Mouse (Mus musculus) lung, embryonic 14.5 days (tissue): ENCODE measurements around the gene Gm11627. TPM values are rescaled to one million over a fixed set of nuclear protein-coding genes. Genes with fewer than 3 reads are reported as not detected.
"Not testable (repeated sequence)": the region's sequence is repeated elsewhere in the genome, so short reads cannot be mapped to it uniquely, and the experiment has no call there.

Source experiments
- ATAC-seq: fragments of 200-750 bp; cut with Nextera tagmentation; 2 replicates; pipeline ENCODE4 v1.8.0; 2017; ENCODE audit warnings: mild to moderate bottlenecking, moderate TSS enrichment, moderate library complexity; ENCODE audit not compliant: insufficient read depth
- DNase-seq: peaks from one replicate; pipeline ENCODE4 v3.0.0-alpha.2; 2015
- H3K27ac ChIP-seq: fragments of 300-500 bp; sonication (generic); 2 replicates; pipeline ENCODE4 v1.5.1; 2014; ENCODE audit warnings: low read depth, mild to moderate bottlenecking, moderate library complexity
- H3K27me3 ChIP-seq: fragments of 300-500 bp; sonication (generic); 2 replicates; pipeline ENCODE4 v1.6.1; 2014; ENCODE audit warnings: low read length, control low read depth; ENCODE audit not compliant: insufficient read depth
- H3K36me3 ChIP-seq: fragments of 300-500 bp; sonication (generic); 2 replicates; pipeline ENCODE4 v1.6.1; 2014; ENCODE audit warnings: control low read depth; ENCODE audit not compliant: insufficient read depth
- H3K4me1 ChIP-seq: fragments of 300-500 bp; sonication (generic); 2 replicates; pipeline ENCODE4 v1.6.1; 2014; ENCODE audit warnings: antibody characterized with exemption, control low read depth; ENCODE audit not compliant: insufficient read depth
- H3K4me2 ChIP-seq: fragments of 300-500 bp; sonication (generic); 2 replicates; pipeline ENCODE4 v1.6.1; 2014; ENCODE audit warnings: mild to moderate bottlenecking
- H3K4me3 ChIP-seq: fragments of 300-500 bp; sonication (generic); 2 replicates; pipeline ENCODE4 v1.5.1; 2014; ENCODE audit warnings: low read depth, low read length
- H3K9ac ChIP-seq: fragments of 300-500 bp; sonication (generic); 2 replicates; pipeline ENCODE4 v1.6.1; 2014
- H3K9me3 ChIP-seq: fragments of 300-500 bp; sonication (generic); 2 replicates; pipeline ENCODE4 v1.6.1; 2016; ENCODE audit warnings: low read depth, low read length, control low read depth
- CTCF ChIP-seq: IDR thresholded peaks from 2 replicates; pipeline ENCODE4 v1.5.1; 2016; ENCODE audit warnings: antibody characterized with exemption, low read depth
- WGBS: fragments of 180-500 bp; shearing (Covaris S2); extraction: QIAGEN DNeasy Blood & Tissue Kit; methylation state at CpG from one replicate; pipeline ENCODE4 v1.1.7; 2014; 5-methylcytosine and 5-hydroxymethylcytosine counted together
- polyA plus RNA-seq: library from polyadenylated mRNA; unstranded; fragments of >200 nt; fragmentation: Nextera tagmentation; extraction: Ambion mirVana; gene quantifications from 2 replicates; pipeline ENCODE4 v1.2.1, GENCODE M21; 2014

Gene Gm11627
- polyA plus RNA-seq, 1 experiment from 2014 or later: 14.3 TPM

GRCm38 (mm10) chr11:102556716-102557074 lies 22.6 kb downstream of the Gm11627 start:
- peak overlapping the region; percentile 94; the same call in 1 of the 2 replicates for H3K27ac ChIP-seq
- peak overlapping the region; percentile 90 for H3K4me2 ChIP-seq
- no peak for DNase-seq
- peaks cover 10% of the 10 kb centered on the region; the same call in 1 of the 2 replicates for H3K4me1 ChIP-seq
- H3K36me3 ChIP-seq: no peaks in the 10 kb centered on the region
- no peaks in the 10 kb centered on the region for H3K9me3 ChIP-seq
- no peak overlapping the region for H3K9ac ChIP-seq
- no peak for ATAC-seq
- H3K4me3 ChIP-seq: peak overlapping the region; percentile 98
- no peaks in the 10 kb centered on the region for H3K27me3 ChIP-seq
- WGBS: 9% methylated on average over 3 of the region's 3 CpGs
- no peak for TF ChIP-seq CTCF

- ATAC-seq: peak; percentile 97
These were observed 23.1 kb downstream of the Gm11627 start, which contains the start of gene Gpatch8 for GRCm38 (mm10) chr11:102556031-102556715. Gene Gpatch8 (minus strand): TSS chr11:102556392.

GRCm38 (mm10) chr11:102555400-102556030 lies 23.7 kb downstream of the Gm11627 start:
- no peaks in the 10 kb centered on the region for H3K9me3 ChIP-seq
- no peaks in the 10 kb centered on the region for H3K36me3 ChIP-seq
- under 1% methylated on average over 37 of the region's 39 CpGs for WGBS
- H3K27ac ChIP-seq: peak overlapping the region; percentile 94
- peak overlapping the region; percentile 98 for H3K4me3 ChIP-seq
- peak overlapping the region; percentile 98 for H3K9ac ChIP-seq
- DNase-seq (peak; percentile 27), ATAC-seq (peak; percentile 39)
- no peaks in the 10 kb centered on the region for H3K27me3 ChIP-seq
- H3K4me1 ChIP-seq: peaks cover 10% of the 10 kb centered on the region; the same call in 1 of the 2 replicates
- no peak for TF ChIP-seq CTCF
- H3K4me2 ChIP-seq: peak overlapping the region; percentile 90

More at GRCm38 (mm10) chr11:102556031-102556715, 23.1 kb downstream of the Gm11627 start, which contains the start of gene Gpatch8:
- no peaks in the 10 kb centered on the region for H3K27me3 ChIP-seq
- DNase-seq: peak; percentile 99
- H3K9ac ChIP-seq: peak within 1 kb of the TSS; percentile 98
- H3K4me2 ChIP-seq: peak within 1 kb of the TSS; percentile 90
- TF ChIP-seq CTCF: no peak
- under 1% methylated on average over 45 of the region's 55 CpGs for WGBS
- peak within 1 kb of the TSS; percentile 94 for H3K27ac ChIP-seq
- H3K9me3 ChIP-seq: no peaks in the 10 kb centered on the region
- peaks cover 10% of the 10 kb centered on the region; the same call in 1 of the 2 replicates for H3K4me1 ChIP-seq
- peak within 1 kb of the TSS; percentile 98 for H3K4me3 ChIP-seq
- H3K36me3 ChIP-seq: no peaks in the 10 kb centered on the region

- H3K9ac ChIP-seq: no peak overlapping the region
These were observed 27.2 kb downstream of the Gm11627 start for GRCm38 (mm10) chr11:102552051-102552450.

GRCm38 (mm10) chr11:102551176-102551575 lies 28.1 kb downstream of the Gm11627 start:
- no peaks in the 10 kb centered on the region for H3K27me3 ChIP-seq
- H3K27ac ChIP-seq: no peak overlapping the region
- 0 out of 2 replicates have a peak, but pooled peaks cover 7% of the 10 kb centered on the region for H3K4me1 ChIP-seq
- no peak for TF ChIP-seq CTCF
- no peak overlapping the region for H3K4me3 ChIP-seq
- no peak for DNase-seq
- ATAC-seq: no peak
- no peaks in the 10 kb centered on the region; the same call in 1 of the 2 replicates for H3K36me3 ChIP-seq
- no peak overlapping the region for H3K4me2 ChIP-seq
- H3K9me3 ChIP-seq: no peaks in the 10 kb centered on the region
- no peak overlapping the region for H3K9ac ChIP-seq

More at GRCm38 (mm10) chr11:102552051-102552450, 27.2 kb downstream of the Gm11627 start:
- Histone ChIP-seq H3K4me1 (peaks cover 10% of the 10 kb centered on the region; the same call in 1 of the 2 replicates), H3K36me3 (no peaks in the 10 kb centered on the region; the same call in 1 of the 2 replicates), H3K9me3 (no peaks in the 10 kb centered on the region), H3K27me3 (no peaks in the 10 kb centered on the region), H3K27ac (no peak overlapping the region), H3K4me2 (no peak overlapping the region), H3K4me3 (no peak overlapping the region)
- WGBS: 79% methylated on average over 3 of the region's 3 CpGs
- no peak for TF ChIP-seq CTCF
- DNase-seq (no peak), ATAC-seq (no peak)

- no peaks in the 10 kb centered on the region for H3K9me3 ChIP-seq
- peaks cover 17% of the 10 kb centered on the region; the same call in 1 of the 2 replicates for H3K36me3 ChIP-seq
- H3K27ac ChIP-seq: no peak overlapping the region
- H3K9ac ChIP-seq: no peak overlapping the region
- H3K4me3 ChIP-seq: no peak overlapping the region
- H3K4me1 ChIP-seq: no peaks in the 10 kb centered on the region
- ATAC-seq (no peak), DNase-seq (no peak)
- H3K4me2 ChIP-seq: no peak overlapping the region
- H3K27me3 ChIP-seq: no peaks in the 10 kb centered on the region
- TF ChIP-seq CTCF: no peak
- WGBS: 89% methylated on average over 5 of the region's 5 CpGs
These were observed 37.8 kb downstream of the Gm11627 start for GRCm38 (mm10) chr11:102541471-102541870.

GRCm38 (mm10) chr11:102540286-102540685 lies 39.0 kb downstream of the Gm11627 start:
- H3K9ac ChIP-seq, H3K4me3 ChIP-seq, H3K9me3 ChIP-seq, DNase-seq, H3K4me1 ChIP-seq, H3K27ac ChIP-seq, H3K4me2 ChIP-seq, H3K27me3 ChIP-seq, ATAC-seq: not testable (repeated sequence)
- peaks cover 24% of the 10 kb centered on the region; the same call in 1 of the 2 replicates for H3K36me3 ChIP-seq
